Mouse (Mus musculus): ENCODE data around the gene 2310022B05Rik.

Gene 2310022B05Rik

DNA sequence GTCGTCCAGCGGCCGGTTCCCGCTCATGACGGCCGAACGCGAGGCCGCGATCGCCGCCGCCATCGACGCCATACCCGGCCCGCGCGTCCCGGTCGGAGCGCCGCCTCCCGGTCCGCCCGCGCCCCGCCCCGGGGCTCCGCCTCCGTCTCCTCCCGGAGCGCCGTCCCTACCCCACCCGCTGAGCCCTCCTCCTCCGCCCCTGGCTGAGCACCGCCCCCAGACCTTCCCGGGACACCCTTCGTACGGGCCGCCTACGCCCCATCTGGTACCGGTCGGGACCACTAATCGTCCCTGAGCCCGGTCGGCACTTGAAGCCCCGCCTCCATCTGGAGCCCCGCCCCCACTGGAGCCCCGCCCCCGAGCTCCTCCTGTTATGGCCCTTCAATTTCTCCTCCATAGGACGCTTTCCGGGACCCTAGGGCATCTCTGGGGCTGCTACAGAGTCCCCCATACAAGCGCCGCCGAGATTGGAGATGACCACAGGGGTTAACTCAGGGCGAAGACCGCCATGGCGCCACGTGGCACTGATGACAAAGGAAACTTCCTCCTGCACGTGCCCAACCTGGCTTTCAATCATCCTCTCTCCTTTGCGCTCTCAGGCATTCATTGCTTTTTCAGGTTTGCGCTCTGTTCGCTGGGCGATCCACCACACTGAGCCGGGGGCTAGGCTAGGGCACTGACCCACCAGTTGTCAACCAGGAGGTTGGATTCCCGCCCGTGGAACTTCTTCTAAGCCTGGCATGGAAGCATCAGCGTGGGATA lies at the start of gene 2310022B05Rik:
Gene 2310022B05Rik, minus strand, starts transcription at position 258 of the 762 bp plus-strand sequence.
- peak; percentile 63 for DNase-seq (ENCODE audit: low read depth)

DNA sequence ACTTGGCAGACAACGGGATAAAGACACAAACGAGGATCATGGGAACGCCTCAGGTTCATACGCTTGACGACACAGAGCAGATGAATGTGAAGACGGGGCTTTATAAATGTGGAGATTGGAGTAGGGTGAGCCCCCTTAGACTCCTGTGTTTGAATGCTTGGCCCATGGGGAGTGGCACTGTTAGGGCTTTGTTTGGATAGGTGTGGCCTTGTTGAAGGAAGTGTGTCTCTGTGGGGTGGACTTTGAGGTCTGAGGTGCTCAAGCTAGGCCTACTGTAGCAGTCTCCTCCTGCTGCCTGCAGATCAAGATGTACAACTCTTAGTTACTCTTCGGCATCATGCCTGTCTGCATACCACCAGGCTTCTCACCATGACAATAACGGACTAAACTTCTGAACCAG lies 42.7 kb upstream of the 2310022B05Rik start:
- no peak for DNase-seq (ENCODE audit: low read depth)

DNA sequence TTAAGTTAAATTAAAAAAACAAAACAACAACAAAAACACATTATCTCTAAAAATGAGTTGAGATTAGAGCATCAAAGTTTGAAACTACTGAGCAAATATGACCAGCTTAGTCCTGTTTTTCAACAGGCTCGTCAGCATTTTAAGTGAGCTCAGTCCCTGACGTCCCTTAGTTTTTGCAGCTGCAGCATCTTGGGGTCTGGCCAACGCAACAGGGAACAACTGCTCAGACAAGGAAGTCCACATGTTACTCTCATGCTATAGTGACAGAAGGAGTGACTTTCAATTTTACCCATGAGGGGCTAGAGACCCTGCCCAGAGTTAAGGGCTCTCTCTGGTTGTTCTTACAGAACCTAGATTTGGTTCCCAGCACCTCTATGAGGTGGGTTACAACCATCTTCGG lies 41.2 kb upstream of the 2310022B05Rik start:
- no peak for DNase-seq (ENCODE audit: low read depth)

GRCm38 (mm10) chr8:124703526-124703925 lies 40.4 kb upstream of the 2310022B05Rik start:
- no peak for DNase-seq (ENCODE audit: low read depth)

- no peak for DNase-seq (ENCODE audit: low read depth)
Measured at GRCm38 (mm10) chr8:124702183-124702582, 39.0 kb upstream of the 2310022B05Rik start.

GRCm38 (mm10) chr8:124701023-124701422 lies 37.9 kb upstream of the 2310022B05Rik start:
- no peak for DNase-seq (ENCODE audit: low read depth)

GRCm38 (mm10) chr8:124700271-124700670 lies 37.1 kb upstream of the 2310022B05Rik start:
- DNase-seq (ENCODE audit: low read depth) = no peak

GRCm38 (mm10) chr8:124695424-124696100 lies 32.4 kb upstream of the 2310022B05Rik start:
- DNase-seq (ENCODE audit: low read depth) = no peak

DNA sequence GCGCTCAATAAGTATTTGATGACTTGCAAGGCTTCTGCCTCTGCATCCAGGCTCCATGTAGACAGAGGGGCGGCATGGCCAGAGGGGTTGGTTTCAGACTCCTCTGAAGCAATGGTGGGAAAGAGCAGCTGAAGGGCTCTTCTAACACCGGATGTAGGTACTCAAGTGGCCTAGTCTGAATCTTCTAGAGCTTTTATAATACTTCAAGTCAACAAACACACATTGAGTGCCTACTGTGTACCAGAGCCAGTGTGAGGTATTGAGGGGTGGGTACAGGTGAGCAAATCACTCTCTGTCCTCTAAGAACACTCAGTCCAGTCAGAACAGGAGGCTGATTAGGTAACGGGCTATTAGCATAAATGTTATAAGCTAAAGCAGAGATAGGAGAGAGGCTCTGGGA lies 28.5 kb upstream of the 2310022B05Rik start:
- no peak for DNase-seq (ENCODE audit: low read depth)

- DNase-seq (ENCODE audit: low read depth) = no peak
Measured at GRCm38 (mm10) chr8:124688899-124689298, 25.7 kb upstream of the 2310022B05Rik start.

DNA sequence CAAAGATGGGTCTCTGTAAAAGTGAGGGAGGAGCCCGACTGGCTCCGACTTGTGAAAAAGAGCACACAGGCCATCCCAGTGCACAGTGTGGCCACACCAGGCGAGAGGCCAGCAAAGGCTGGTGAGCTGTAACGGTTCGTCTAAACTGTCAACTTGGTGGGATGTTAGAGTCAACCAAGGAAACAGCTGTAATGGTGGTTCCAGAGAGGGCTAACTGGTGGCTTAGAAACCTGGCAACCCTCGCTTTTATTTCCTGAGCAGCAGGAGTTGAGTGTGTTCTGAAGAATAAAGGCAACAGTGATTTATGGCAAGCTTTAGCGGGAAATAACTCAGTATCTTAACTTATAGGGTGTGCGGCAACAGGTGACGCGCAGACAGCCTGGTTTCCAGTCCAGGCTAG lies 19.0 kb upstream of the 2310022B05Rik start:
- no peak for DNase-seq (ENCODE audit: low read depth)

DNA sequence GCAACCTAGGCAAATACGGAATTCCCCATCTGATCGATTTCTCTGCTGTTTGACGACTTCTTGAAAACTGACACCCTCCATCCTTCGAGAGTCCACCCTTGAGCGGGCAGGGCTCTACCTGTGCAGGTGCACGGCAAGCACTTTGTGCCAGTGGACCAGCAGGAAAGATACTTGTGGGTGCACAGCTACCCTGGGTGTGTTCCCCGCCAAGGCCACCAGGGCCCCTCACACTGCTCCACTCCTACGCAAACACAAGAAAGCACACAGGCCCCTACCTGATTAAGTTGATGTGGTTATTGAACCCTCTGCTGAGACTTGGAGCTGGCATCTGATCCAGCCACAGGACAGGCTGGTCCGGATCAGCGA lies 18.6 kb upstream of the 2310022B05Rik start:
- DNase-seq (ENCODE audit: low read depth) = no peak

DNA sequence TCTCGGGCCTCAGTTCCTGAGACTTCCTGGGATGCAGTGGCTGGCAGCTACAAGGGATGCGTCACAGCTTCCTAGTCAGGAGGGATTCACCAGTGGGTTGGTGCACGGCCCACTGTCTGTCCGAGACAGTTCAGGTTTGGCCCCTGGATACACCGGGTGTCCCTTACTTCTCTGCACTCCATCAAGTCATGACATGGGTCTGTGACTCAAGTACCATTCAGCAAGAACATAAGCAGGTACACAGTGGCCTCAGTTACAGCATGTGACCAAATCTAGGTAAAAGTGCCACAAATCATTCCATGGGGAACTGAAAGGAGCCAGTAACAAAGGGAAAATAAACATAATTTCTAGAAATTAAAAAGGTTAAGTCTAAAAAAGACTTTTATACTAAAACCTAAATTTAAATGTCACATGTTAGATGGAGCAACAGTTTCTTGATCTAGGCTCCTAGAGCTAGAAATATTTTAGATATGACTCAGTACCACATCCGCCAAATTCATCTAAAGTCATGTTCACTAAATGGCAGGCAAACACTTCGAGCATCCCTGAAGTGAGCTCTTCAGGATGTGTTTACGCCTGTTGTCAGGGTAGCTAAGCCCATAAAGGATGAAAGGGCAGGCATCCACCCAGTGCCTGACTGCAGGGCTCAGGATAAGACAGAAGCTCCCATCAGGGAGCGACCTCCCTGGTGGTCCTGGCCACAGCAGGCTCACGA lies 18.1 kb upstream of the 2310022B05Rik start:
- no peak for DNase-seq (ENCODE audit: low read depth)

DNA sequence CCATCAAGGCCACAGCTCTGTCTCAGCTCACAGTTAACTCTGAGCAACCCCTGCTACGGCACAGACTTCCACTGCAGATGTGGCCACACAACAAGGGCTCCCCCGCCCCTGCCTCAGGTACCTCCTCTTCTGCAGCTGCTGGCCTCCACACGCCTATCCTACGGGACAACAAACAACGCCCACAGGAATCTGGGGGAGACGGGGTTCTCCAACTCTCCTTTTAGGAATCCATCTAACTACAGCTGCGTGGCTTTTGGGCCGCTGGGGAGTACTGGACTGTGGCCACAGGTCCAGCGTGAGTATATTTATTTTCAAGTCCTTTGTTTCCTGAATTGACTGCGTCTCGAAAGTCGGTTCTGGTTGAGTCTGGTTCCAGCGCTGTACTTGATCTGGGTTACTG lies 15.1 kb upstream of the 2310022B05Rik start:
- DNase-seq (ENCODE audit: low read depth) = no peak

- DNase-seq (ENCODE audit: low read depth) = no peak
Measured at GRCm38 (mm10) chr8:124677486-124677885, 14.3 kb upstream of the 2310022B05Rik start.

DNA sequence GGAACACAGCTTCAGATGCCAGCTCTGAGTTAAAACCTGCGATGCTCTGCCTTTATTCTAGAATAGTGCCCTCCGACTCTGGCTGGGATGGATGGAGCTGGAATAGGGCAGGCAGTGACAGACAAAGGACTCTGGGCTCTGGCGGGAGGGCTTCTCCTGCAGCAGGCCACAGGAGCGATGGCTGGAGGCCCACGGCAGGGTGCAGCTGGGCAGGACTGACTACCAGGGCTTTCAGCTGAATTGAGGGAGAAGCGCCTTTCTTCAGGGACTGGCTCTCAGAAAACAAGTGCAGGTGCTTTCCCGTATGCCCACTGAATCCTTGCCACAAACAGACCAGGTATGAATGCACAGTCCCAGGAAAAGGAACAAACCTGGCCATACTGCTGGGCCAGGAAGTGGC lies 13.9 kb upstream of the 2310022B05Rik start:
- no peak for DNase-seq (ENCODE audit: low read depth)

GRCm38 (mm10) chr8:124676661-124677060 lies 13.5 kb upstream of the 2310022B05Rik start:
- no peak for DNase-seq (ENCODE audit: low read depth)

- DNase-seq (ENCODE audit: low read depth) = no peak
Measured at GRCm38 (mm10) chr8:124672345-124672744, 9.2 kb upstream of the 2310022B05Rik start.

GRCm38 (mm10) chr8:124668798-124669197 lies 5.6 kb upstream of the 2310022B05Rik start:
- DNase-seq (ENCODE audit: low read depth) = no peak

DNA sequence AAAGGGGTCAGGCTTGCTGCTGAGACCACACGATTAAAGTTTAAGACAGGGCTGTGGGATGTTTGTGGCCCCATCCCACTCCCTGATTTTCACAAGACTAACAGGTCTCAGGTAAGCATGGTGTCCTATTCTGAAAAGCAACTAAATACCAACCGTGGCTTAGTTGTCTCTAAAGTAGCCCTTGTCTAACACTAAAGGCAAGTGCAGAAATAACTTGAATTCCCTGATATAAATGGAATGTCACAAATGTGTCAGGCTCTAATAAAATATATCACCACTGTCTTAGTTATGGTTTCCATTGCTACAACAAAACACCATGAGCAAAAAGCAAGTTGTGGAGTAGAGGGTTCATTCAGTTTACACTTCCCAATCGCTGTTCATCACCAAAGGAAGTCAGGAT lies 1.2 kb upstream of the 2310022B05Rik start:
- DNase-seq (ENCODE audit: low read depth) = no peak

GRCm38 (mm10) chr8:124663874-124664230 lies 683 bp upstream of the 2310022B05Rik start:
- DNase-seq (ENCODE audit: low read depth) = no peak

GRCm38 (mm10) chr8:124662446-124663111 lies 590 bp downstream of the 2310022B05Rik start:
- DNase-seq (ENCODE audit: low read depth) = no peak
